Mouse (Mus musculus) neural tube, embryonic 11.5 days (tissue): ENCODE results near the gene Cdkal1. TPM values are rescaled to one million over a fixed set of nuclear protein-coding genes. Genes with fewer than 3 reads are reported as not detected.

Experiments
- ATAC-seq: fragments of 200-750 bp; cut with Nextera tagmentation; 2 replicates; pipeline ENCODE4 v1.8.0; 2017; ENCODE audit warnings: moderate number of reproducible peaks, mild to moderate bottlenecking, moderate TSS enrichment, moderate library complexity; ENCODE audit not compliant: insufficient read depth, low FRiP score, low TSS enrichment
- DNase-seq: peaks from one replicate; pipeline ENCODE4 v3.0.0-alpha.2; 2015; ENCODE audit warnings: low spot score
- H3K27ac ChIP-seq: fragments of 300-500 bp; sonication (generic); 2 replicates; pipeline ENCODE4 v1.5.1; 2014; ENCODE audit warnings: low read depth, mild to moderate bottlenecking, low read length
- H3K27me3 ChIP-seq: fragments of 300-500 bp; sonication (generic); 2 replicates; pipeline ENCODE4 v1.6.1; 2014; ENCODE audit warnings: mild to moderate bottlenecking, low read length, mixed read lengths; ENCODE audit not compliant: control insufficient read depth, insufficient read depth
- H3K36me3 ChIP-seq: fragments of 300-500 bp; sonication (generic); 2 replicates; pipeline ENCODE4 v1.6.1; 2014; ENCODE audit warnings: mild to moderate bottlenecking, low read length, moderate library complexity, mixed read lengths; ENCODE audit not compliant: control insufficient read depth, insufficient read depth
- H3K4me1 ChIP-seq: fragments of 300-500 bp; sonication (generic); 2 replicates; pipeline ENCODE4 v1.6.1; 2014; ENCODE audit warnings: low read length, mixed read lengths; ENCODE audit not compliant: control insufficient read depth, insufficient read depth
- H3K4me2 ChIP-seq: fragments of 300-500 bp; sonication (generic); 2 replicates; pipeline ENCODE4 v1.6.1; 2014; ENCODE audit warnings: low read depth, mild to moderate bottlenecking, moderate library complexity
- H3K4me3 ChIP-seq: fragments of 300-500 bp; sonication (generic); 2 replicates; pipeline ENCODE4 v1.5.1; 2014; ENCODE audit warnings: low read depth, low read length
- H3K9ac ChIP-seq: fragments of 300-500 bp; sonication (generic); 2 replicates; pipeline ENCODE4 v1.6.1; 2014; ENCODE audit warnings: mild to moderate bottlenecking, low read length
- H3K9me3 ChIP-seq: fragments of 300-500 bp; sonication (generic); 2 replicates; pipeline ENCODE4 v1.6.1; 2016; ENCODE audit warnings: low read length; ENCODE audit not compliant: control insufficient read depth
- WGBS: fragments of 180-500 bp; shearing (Covaris S2); extraction: QIAGEN DNeasy Blood & Tissue Kit; methylation state at CpG from one replicate; pipeline ENCODE4 v1.1.7; 2014; 5-methylcytosine and 5-hydroxymethylcytosine counted together
- polyA plus RNA-seq: library from polyadenylated mRNA; unstranded; fragments of >200 nt; fragmentation: Nextera tagmentation; extraction: Ambion mirVana; gene quantifications from 2 replicates; pipeline ENCODE4 v1.2.1, GENCODE M21; 2014

Gene Cdkal1
- polyA plus RNA-seq, 1 experiment from 2014 or later = 27.5 TPM

- 53% methylated on average over 4 of the region's 4 CpGs for WGBS
- Histone ChIP-seq H3K4me3 (no peak overlapping the region), H3K27me3 (no peaks in the 10 kb centered on the region), H3K4me2 (no peak overlapping the region), H3K27ac (no peak overlapping the region), H3K9me3 (no peaks in the 10 kb centered on the region), H3K36me3 (no peaks in the 10 kb centered on the region), H3K9ac (no peak overlapping the region), H3K4me1 (0 out of 2 replicates have a peak, but pooled peaks cover 4% of the 10 kb centered on the region)
- DNase-seq (no peak), ATAC-seq (no peak)
Measured at GRCm38 (mm10) chr13:29653407-29653806, 202.1 kb downstream of the Cdkal1 start.

- DNase-seq (no peak), ATAC-seq (no peak)
- Histone ChIP-seq H3K27ac (no peak overlapping the region), H3K4me1 (0 out of 2 replicates have a peak, but pooled peaks cover 4% of the 10 kb centered on the region), H3K36me3 (no peaks in the 10 kb centered on the region), H3K4me3 (no peak overlapping the region), H3K27me3 (no peaks in the 10 kb centered on the region), H3K9me3 (no peaks in the 10 kb centered on the region), H3K9ac (no peak overlapping the region), H3K4me2 (no peak overlapping the region)
- 85% methylated on average over 6 of the region's 6 CpGs for WGBS
Measured at GRCm38 (mm10) chr13:29652791-29653190, 202.7 kb downstream of the Cdkal1 start.

GRCm38 (mm10) chr13:29650576-29651236 is 204.8 kb downstream of the Cdkal1 start:
- Histone ChIP-seq H3K4me1 (0 out of 2 replicates have a peak, but pooled peaks cover 4% of the 10 kb centered on the region), H3K9ac (no peak overlapping the region), H3K27me3 (no peaks in the 10 kb centered on the region), H3K27ac (no peak overlapping the region), H3K9me3 (no peaks in the 10 kb centered on the region), H3K4me3 (no peak overlapping the region), H3K4me2 (no peak overlapping the region), H3K36me3 (no peaks in the 10 kb centered on the region)
- no peak for DNase-seq
- 89% methylated on average over 6 of the region's 6 CpGs for WGBS
- no peak for ATAC-seq

- Histone ChIP-seq H3K27me3 (no peaks in the 10 kb centered on the region), H3K9me3 (no peaks in the 10 kb centered on the region), H3K4me3 (no peak overlapping the region), H3K4me2 (no peak overlapping the region), H3K4me1 (0 out of 2 replicates have a peak, but pooled peaks cover 4% of the 10 kb centered on the region), H3K27ac (no peak overlapping the region), H3K36me3 (no peaks in the 10 kb centered on the region), H3K9ac (no peak overlapping the region)
- 85% methylated on average over 2 of the region's 2 CpGs for WGBS
- no peak for DNase-seq
- ATAC-seq = no peak
Measured at GRCm38 (mm10) chr13:29649593-29649992, 205.9 kb downstream of the Cdkal1 start.

- 62% methylated on average over 2 of the region's 2 CpGs for WGBS
- Histone ChIP-seq H3K4me3 (no peak overlapping the region), H3K9ac (no peak overlapping the region), H3K27me3 (no peaks in the 10 kb centered on the region), H3K4me2 (no peak overlapping the region), H3K9me3 (no peaks in the 10 kb centered on the region), H3K4me1 (no peaks in the 10 kb centered on the region), H3K27ac (no peak overlapping the region), H3K36me3 (no peaks in the 10 kb centered on the region)
- ATAC-seq (no peak), DNase-seq (no peak)
Measured at GRCm38 (mm10) chr13:29642226-29642625, 213.2 kb downstream of the Cdkal1 start.

- Histone ChIP-seq H3K9ac (no peak overlapping the region), H3K9me3 (no peaks in the 10 kb centered on the region), H3K4me2 (no peak overlapping the region), H3K27ac (no peak overlapping the region), H3K27me3 (no peaks in the 10 kb centered on the region), H3K4me3 (no peak overlapping the region), H3K36me3 (no peaks in the 10 kb centered on the region), H3K4me1 (no peaks in the 10 kb centered on the region)
- DNase-seq (no peak), ATAC-seq (no peak)
- 82% methylated on average over 5 of the region's 5 CpGs for WGBS
Measured at GRCm38 (mm10) chr13:29641200-29641599, 214.3 kb downstream of the Cdkal1 start.

GRCm38 (mm10) chr13:29640186-29640585 is 215.3 kb downstream of the Cdkal1 start:
- DNase-seq (no peak), ATAC-seq (no peak)
- Histone ChIP-seq H3K36me3 (no peaks in the 10 kb centered on the region), H3K27ac (no peak overlapping the region), H3K9me3 (no peaks in the 10 kb centered on the region), H3K4me3 (no peak overlapping the region), H3K4me2 (no peak overlapping the region), H3K27me3 (no peaks in the 10 kb centered on the region), H3K4me1 (no peaks in the 10 kb centered on the region), H3K9ac (no peak overlapping the region)
- 88% methylated on average over 1 of the region's 1 CpGs for WGBS

GRCm38 (mm10) chr13:29638303-29638702 is 217.2 kb downstream of the Cdkal1 start:
- no peak overlapping the region for H3K4me3 ChIP-seq
- H3K4me1 ChIP-seq = no peaks in the 10 kb centered on the region
- 84% methylated on average over 4 of the region's 4 CpGs for WGBS
- DNase-seq = no peak
- no peaks in the 10 kb centered on the region for H3K9me3 ChIP-seq
- no peak overlapping the region for H3K9ac ChIP-seq
- H3K27me3 ChIP-seq = no peaks in the 10 kb centered on the region
- H3K27ac ChIP-seq = no peak overlapping the region
- H3K4me2 ChIP-seq = no peak overlapping the region
- no peaks in the 10 kb centered on the region for H3K36me3 ChIP-seq
- ATAC-seq = no peak

- H3K4me3 ChIP-seq = no peak overlapping the region
- ATAC-seq (no peak), DNase-seq (no peak)
- H3K9me3 ChIP-seq = no peaks in the 10 kb centered on the region
- no peaks in the 10 kb centered on the region for H3K36me3 ChIP-seq
- H3K9ac ChIP-seq = no peak overlapping the region
- WGBS = 86% methylated on average over 6 of the region's 6 CpGs
- H3K27ac ChIP-seq = no peak overlapping the region
- H3K4me2 ChIP-seq = no peak overlapping the region
- no peaks in the 10 kb centered on the region for H3K4me1 ChIP-seq
- no peaks in the 10 kb centered on the region for H3K27me3 ChIP-seq
Measured at GRCm38 (mm10) chr13:29637788-29638187, 217.7 kb downstream of the Cdkal1 start.
